Mouse (Mus musculus) stomach, postnatal 0 days (tissue): Measurements from ENCODE around the gene Bcl2l10.

ENCODE experiments used
- CTCF ChIP-seq: IDR thresholded peaks from 2 replicates; pipeline ENCODE4 v1.5.1; 2016; ENCODE audit warnings: antibody characterized with exemption, low read depth, mild to moderate bottlenecking, moderate library complexity
- EP300 ChIP-seq: optimal IDR thresholded peaks from 2 replicates; pipeline ENCODE3; 2016; ENCODE audit warnings: antibody characterized with exemption

- no peak for TF ChIP-seq CTCF
- no peak for TF ChIP-seq EP300
These were observed at the start of gene Bcl2l10 for GRCm38 (mm10) chr9:75347458-75347857.
